Mouse (Mus musculus) embryo, embryonic 11 days (tissue): ENCODE results near the gene Gamt.
A peak's percentile ranks its signal among the peaks of the same experiment; 100 is the strongest.

Experiments used
- DNase-seq: peaks from one replicate; pipeline ENCODE4 v3.0.0-alpha.2; 2015

The Gamt gene

DNA sequence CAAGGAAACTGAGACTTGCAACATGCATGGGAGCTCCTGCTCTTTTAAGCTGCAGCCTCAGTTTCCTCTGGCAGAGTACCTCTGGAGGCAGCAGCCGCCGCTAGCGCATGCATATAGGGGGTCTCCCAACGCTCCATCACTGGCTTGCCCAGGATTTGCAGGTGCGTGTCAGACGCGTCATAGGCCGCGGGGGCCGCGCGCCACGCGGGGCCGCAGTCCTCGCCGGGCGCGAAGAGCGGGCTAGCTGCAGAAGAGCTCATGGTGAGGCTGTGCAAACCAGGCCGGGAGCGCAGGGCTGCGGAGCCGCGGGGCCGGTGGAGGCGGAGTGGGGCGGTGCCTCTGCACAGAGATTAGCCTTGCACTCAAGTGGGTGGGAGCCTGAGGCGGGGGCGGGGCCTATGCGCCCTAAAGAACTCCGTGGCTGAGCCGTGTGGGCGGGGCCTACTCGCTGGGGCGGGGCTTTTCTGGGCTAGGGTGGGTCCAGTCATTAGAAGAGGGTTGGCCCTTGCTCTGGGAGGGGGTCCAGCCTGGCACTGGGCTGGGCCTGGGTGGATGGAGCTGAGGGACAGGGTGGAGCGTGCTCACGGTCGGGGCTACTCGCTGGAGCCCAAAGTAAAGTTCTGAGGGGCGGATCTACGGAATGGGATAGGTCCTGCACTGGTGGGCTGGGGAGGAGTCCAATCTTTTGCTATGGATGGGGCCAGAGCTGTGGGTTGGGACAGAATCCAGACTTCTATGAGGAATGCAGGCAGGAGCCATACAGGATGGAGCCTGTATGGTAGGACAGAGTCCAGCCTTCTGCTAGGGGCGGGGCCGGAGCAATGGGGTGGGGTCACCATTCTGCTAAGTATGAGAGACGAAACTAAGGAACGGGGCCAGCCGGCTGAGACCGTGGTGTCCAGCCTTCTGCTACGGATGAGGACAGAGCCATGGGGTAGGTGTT lies at the start of gene Gamt, which contains the start of gene Dazap1:
Gene Gamt (minus strand): TSS at position 371 of the 943 bp plus-strand sequence.
Gene Dazap1 (plus strand): TSS at position 845 of the 943 bp plus-strand sequence.
- peak; percentile 97 for DNase-seq

DNA sequence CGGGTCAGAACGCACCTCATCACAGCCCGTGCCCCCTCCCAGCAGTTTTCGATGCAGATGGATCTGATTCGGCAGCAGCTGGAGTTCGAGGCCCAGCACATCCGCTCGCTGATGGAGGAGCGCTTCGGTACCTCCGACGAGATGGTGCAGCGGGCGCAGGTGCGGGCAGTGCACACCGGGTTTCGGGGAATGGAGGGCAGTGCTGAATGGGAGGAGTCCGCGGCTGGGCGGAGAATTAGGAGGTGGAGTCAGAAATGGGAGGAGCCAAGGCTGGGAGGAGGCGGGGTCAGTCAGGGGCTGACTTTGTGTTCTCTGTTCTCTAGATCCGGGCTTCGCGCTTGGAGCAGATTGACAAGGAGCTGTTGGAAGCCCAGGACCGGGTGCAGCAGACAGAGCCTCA lies 44.0 kb upstream of the Gamt start:
- peak; percentile 44 for DNase-seq

DNA sequence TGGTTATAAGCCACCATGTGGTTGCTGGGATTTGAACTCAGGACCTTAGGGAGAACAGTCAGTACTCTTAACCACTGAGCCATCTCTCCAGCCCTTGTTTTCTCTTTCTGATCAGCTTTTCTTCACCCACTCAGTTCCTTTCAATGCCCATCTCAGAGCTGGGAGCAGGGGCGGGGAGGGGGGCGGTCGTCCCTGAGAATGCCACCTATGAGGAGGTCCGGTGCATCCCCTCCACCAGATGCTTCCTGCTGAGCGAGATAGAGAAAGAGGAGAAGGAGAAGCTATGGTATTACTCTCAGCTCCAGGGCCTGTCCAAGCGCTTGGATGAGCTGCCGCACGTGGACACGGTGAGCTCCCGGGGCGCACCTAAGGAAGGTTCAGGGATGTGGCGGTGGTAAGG lies 43.6 kb upstream of the Gamt start:
- DNase-seq = no peak

DNA sequence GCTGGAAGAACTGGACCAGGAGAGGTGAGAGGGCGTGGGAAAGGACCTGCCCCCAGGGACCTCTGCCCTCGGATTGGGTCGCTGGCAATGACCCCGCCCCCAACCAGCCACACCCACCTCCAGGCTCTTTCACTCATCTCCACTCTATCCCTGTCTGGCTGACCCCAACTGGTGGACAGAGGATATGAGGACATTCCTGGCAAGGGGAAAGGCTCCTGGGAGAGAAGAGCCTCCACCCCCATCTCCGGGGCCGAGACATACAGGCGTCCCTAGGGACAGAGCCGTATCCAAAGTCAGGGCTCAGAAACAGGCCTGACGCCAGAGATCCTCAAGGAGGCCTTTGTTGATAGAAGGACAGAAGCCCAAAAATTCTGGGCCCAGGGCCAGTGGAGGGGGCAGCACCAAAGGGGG lies 41.7 kb upstream of the Gamt start:
- peak; percentile 46 for DNase-seq

DNA sequence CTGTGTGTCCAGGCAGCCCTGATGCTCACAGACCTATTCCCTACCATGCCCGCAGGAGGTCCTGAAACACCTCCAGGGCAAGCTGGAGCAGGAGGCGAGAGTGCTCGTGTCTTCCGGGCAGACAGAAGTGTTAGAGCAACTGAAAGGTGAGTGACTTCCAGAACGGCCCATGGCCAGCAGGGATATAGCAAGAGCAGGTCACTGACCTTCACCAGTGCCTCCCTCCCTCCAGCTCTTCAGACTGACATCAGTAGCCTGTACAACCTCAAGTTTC lies 41.2 kb upstream of the Gamt start:
- no peak for DNase-seq

DNA sequence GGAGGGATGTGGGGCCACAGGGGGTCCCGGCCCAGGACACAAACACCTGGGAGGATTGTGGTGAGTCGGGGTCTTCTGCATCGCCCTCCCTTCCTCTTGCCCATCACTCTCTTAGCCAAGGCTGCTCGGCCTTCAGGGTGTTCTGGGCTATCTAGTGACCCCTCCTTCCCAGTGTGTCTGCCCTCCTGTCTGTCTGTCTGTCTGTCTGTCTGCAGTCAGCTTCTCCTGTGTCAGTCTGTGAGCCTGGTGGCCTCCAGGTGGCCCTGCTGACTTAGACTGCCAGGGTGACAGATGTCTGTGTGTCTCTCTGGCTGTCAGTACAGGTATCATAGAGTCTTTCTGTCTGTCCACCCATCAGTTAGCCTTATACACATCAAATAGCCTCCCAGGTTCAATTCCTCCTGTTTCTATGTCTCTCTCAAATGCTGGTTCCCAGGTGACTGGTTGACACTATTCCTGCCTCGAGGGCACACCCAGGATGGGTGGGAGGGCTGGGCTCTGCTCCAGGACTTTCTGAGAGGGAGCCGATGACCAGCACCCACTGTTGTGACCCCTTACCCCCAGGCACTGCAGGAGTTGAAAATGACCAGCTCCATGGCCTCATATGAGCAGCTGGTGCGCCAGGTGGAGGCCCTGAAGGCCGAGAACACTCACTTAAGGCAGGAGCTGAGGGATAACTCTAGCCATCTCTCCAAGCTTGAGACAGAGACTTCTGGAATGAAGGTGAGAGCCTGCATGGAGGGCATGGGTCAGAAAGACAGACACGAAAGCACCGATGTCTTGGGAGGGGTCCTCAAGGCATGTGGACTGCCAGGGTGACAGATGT lies 40.7 kb upstream of the Gamt start:
- DNase-seq = no peak

DNA sequence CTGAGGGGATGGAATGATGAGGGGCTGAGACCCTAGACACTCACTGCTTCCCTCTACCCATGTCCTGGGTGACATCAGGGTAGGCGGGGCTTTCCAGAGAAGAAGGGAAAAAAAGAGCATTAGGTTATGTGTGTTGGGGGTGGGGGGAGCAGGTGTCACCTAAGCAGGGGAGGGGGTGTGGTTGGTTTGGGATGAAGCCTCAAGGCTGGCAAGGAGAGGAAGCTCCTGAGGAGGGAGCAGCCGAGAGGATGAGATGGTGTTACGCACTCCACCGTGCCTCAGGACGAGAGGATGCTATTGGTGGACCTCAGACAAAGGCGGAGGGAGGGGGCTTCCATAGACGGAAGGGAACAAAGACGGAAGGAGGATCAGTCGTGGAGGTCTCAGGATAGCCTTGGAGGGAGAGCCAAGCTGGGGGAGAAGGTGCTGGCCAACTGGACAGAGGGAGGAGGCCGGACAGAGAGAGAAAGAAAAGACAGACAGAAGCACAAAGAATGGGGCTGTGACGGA lies 39.9 kb upstream of the Gamt start:
- DNase-seq = peak; percentile 67

DNA sequence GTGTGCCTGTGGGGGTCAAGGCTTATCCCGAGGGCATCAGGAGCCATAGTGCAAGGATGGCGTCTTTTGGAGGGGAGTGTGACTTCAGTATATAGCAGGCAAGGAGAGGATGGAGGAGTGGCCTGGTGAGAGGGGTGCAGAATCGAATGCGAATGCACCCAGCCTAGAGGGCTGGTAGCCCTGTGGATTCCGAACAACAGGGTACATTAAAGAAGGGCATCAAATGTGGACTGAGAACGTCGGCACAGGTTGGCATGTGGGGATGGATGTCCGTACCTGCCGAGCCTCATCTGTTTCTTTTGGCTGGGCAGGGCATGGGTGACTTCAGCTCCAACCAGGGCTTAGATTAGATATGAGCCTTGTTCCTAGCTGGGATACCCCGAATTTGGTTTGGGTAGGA lies 39.0 kb upstream of the Gamt start:
- no peak for DNase-seq

DNA sequence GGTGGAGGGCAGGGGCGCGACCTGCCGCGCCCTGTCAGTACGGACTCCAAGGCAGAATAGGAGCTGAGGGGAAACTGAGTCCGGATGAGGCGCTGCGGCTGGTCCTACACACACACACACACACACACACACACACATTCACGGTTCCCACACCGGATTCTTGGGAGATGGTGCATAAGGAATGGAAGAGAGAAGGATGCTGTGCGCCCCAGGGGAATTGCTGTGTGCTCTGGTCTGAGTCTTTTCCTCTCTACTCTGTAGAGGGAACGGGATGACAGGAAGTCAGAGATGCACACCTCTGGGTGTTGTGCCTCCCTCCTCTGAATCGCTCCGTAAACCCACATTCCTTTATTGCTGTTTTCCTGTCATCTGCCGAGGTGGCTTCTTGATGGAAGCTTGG lies 38.5 kb upstream of the Gamt start:
- no peak for DNase-seq

DNA sequence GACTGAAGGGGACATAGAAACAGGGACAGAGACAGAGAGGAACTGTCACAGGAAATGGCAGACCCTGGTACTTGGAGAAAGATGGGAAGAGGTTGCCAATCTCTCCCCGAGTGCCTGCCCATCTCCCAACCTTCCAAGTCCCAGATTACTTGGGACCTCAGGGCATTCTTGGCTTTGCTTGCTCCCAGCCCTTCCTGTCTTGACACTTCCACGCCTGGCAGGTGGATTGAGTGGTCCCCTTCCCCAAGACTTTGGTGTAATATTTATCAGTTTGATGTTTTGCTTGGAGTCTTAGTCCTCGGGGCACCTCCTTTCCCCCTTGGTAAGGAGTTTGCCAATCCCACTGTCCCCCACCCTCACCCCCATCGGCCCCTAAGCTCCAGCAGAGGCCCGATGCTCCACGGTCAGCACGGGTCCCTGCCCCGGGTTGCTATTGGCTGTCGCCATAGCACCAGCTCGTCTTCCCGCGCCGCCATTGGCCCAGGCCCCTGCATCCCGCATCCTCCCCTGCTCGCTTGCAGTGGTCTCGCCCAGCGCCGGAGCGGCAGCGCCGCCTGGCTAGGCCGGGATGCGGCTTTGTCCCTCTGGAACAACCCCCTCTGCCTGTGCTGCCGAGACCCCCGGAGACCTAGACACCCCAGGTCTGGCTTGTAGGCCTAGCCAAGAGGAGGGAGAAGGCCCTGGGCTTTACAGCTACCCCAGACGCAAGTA lies 37.9 kb upstream of the Gamt start:
- peak; percentile 93 for DNase-seq

DNA sequence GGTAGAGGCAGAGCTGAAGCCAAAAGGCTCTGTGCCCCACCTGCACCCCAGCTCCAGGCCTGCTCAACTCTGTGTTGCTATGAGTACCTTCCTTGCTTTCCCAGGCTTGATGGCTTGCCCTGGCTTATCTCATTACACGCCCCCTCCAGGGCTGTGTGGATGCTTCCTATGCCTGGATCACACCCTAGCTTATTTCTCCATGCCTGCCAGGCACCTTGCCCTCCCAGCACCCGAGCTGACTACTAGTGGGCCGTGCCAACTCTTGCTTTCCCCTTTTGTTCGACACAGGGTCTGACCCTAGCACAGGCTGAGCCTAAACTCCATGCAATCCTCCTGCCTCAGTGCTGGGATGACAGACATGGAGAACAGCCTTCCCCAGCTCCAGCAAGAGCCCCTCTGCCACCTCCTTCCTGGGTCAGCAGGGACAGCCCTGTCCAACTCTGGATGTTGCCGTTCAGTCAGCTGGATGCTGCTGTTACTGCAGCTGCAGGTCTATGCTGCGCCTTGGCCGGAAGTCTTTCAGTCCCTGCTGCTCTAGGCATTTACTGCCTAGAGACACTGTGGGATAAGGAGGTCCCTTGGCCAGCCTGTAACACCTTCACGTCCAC lies 36.8 kb upstream of the Gamt start:
- DNase-seq = no peak

DNA sequence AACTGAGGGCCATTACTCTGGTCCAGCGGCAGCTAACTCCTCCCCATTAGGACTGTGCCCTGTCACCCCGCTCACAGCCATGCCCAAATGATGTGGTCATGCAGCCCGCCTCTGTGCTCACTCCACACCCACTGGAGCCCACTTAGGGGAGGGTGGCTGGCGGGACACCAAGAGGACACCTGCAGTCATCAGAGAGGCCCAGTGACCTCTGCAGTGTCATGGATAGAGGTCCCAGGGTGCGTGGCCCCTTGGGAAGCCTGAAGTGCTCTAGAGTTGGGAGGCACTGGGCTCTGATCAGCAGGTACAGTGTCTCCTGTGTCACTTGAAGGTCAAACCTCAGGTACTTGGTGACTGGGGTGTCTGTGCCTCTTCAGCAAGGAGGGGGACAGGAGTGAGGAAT lies 36.0 kb upstream of the Gamt start:
- no peak for DNase-seq

DNA sequence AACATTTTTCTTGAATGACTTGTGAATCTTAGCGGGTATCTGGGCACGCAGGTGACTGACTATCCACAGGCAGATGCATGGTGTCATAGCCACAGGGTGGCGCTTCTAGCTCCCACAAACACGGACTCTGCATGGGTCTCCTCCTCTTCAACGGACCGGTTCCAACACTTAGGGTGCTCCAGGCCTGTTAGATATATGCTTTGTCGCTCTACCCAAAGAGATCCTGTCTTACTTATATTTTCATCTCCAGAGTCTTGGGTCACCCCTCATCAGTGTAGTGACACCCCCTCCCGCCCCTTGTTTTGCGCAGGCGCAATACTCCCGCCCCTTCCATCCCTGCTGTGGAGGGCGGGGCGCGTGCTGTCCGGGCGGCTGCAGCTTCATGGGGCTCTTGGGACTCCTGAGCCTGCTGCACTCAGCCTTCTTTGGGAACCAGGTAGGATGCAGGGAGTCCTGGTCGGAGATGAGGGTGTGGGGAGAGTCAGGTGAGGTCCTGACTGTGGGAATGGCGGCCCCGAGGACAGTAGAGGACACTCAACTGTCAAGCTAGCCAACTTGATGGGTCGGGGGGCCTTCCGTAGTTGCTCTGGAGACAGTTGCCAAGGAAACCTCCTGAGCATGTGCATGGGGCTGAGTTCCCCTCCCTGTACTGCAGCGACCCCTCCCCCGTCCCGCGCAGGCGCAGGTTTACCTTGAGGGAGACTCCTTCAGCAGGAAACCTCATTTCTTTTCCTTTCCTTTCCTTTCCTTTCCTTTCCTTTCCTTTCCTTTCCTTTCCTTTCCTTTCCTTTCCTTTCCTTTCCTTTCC lies 35.0 kb upstream of the Gamt start, which contains the start of gene Apc2:
Gene Apc2 (plus strand): TSS at position 360 of the 808 bp plus-strand sequence.
- DNase-seq = peak; percentile 87

DNA sequence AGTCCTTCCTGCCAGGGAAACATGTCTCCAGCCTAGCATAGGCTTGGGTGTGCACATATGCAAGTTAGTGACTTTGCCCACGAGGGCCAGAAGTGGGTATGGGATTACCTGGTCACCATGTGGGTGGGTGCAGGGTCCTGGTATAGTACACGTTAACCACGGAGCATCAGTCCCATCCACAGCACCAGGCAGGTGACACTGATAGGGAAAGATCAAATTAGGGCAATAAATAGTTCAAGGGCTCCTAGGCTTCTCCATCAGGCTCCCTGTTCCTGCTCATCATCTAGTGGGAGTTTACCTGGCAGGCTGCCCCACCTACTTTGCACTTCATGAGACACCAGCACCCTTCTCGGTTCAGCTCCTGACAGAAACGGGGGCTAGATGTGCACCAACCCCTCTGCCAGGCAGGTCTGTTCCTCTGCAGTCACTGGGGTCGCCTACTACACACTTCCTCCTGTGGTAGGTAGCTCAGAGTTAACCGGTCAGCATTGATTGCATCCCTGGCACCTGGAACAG lies 34.0 kb upstream of the Gamt start:
- no peak for DNase-seq

DNA sequence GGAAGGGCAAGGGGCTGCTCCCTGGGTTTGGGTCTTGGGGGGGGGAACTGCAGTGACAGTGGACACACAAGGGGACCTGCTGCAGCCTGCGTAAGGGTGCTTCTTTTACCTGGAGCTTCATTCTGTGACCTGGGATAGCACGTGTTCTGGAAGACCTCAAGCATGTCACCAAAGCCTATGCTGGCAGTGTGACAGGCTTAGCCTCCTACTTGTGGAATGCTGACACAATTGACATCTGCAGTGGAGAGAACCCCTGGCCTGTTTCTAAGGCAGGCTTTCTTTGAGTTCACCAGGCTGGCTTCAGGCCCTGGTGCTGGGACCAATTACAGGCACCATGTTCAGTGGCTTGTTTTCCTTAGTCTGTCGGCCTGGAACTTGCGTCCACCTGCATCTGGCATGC lies 33.5 kb upstream of the Gamt start:
- DNase-seq = no peak

DNA sequence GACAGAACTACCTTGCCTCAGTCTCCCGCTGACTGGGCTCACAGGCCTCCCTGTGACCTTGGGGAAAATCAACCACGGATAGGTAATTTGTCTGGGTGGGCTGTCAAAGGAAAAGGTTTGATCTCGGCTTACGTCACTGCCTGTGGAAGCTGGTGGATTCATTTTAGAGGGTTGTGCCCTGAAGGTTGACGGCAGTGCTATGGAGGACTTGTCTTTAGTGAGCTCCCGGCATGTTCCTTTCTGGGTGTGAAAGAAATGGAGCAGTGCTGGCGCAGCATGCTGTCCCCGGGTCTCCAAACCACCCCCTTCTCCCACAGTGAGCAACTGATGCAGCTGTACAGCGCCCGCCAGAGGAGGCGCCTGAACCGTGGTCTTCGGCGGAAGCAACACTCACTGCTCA lies 32.5 kb upstream of the Gamt start:
- DNase-seq = no peak

DNA sequence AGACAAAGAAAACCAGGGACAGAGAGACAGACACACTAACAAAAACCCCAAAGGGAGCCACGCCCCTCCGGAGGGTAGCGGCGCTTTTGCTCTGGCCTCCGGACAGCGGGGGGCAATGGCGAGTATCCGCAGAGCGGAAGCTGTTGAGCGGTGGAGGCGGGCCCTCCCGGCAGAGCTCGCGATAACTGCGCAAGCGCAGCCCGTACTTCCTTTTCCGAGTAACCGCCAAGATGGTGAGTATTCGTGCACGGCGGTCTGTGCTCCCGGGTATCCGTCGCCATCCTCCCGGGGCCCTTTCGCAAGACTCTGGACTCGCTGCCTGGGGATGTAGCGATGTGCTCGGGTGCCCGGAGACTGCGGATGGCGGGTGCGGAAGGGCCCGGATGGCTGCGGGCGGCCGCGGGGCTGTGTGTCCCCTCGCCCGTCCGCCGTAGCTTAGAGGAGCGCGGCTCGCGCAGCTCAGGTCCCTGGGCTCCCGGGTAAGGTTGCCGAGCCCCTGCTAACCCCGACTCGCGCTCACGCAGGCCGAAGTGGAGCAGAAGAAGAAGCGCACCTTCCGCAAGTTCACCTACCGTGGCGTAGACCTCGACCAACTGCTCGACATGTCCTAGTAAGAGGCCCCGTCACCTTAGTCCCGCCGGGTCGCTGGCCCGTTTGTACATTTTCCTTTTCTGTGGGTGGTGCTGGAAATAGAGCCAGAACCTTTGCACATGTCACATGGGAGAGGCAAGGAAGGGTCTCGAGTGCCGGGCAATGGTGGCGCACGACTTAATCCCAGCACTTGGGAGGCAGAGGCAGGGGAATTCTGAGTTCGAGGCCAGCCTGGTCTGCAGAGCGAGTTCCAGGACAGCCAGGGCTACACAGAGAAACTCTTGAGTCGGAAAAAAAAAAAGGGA lies 31.7 kb upstream of the Gamt start, which contains the start of gene Rps15:
Gene Rps15 (plus strand): TSS at position 203 of the 896 bp plus-strand sequence.
- peak; percentile 99 for DNase-seq

DNA sequence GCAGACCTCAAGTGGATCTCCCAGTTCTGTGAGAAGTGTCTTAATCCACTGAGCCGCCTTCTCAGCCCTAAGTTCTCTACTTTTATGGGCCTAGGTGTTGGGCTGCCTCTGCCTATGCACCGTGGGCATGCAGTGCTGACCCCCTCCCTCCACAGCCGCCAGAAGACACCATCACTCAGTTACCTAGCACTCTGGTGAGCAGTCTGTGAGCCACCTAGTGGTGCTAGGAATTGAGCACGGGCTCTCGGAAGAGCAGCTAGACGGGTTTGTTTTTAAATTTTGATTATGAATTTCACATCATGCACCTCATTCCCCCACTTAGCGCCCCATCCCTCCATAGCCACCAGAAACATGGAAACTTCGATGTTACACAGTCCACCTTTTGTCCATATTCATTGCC lies 27.8 kb upstream of the Gamt start:
- DNase-seq = no peak

DNA sequence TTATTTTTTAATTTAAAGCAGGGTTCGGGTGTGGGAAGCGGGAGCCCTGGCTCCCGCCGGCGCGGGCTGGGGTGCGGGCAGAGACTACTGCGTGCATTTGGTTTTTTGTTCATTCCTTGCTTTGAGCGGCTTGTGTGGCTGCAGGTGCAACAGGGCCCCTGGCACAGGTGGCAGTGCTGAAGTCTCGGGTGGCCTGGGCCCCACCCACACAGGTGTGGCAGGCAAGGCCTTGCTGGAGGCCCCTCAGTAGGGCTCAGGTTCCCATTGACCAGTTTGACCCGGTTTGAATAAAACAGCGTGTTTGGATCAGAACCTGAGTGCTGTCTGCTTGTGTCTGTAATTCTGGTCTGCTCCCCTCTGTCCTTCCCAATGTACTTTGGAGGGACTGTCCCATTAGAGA lies 27.3 kb upstream of the Gamt start:
- DNase-seq = no peak
